Mouse (Mus musculus) frontal cortex, postnatal 14 days (tissue): ENCODE results near the gene Dram1.
A peak's percentile ranks its signal among the peaks of the same experiment; 100 is the strongest.

Source experiments
- DNase-seq, 2 experiments: peaks; one replicate each; pipeline ENCODE4 v3.0.0; 2022; ENCODE audit warnings: low spot score in 2 of 2

The Dram1 gene

GRCm38 (mm10) chr10:88379013-88379885 is at the start of gene Dram1, which contains the start of gene Gnptab:
Gene Dram1, minus strand, starts transcription at chr10:88379080.
Gene Gnptab, plus strand, starts transcription at chr10:88379132.
- peak; percentile 46 to 78 for DNase-seq

GRCm38 (mm10) chr10:88427998-88428397 is 49.1 kb upstream of the Dram1 start:
- DNase-seq: no peak

- no peak for DNase-seq
Observed at GRCm38 (mm10) chr10:88426896-88427295, 48.0 kb upstream of the Dram1 start.

- peak in 1 of 2 experiments; percentile 14 for DNase-seq
Observed at GRCm38 (mm10) chr10:88426158-88426816, 47.4 kb upstream of the Dram1 start.

- DNase-seq: no peak
Observed at GRCm38 (mm10) chr10:88420655-88421435, 42.0 kb upstream of the Dram1 start.

- no peak for DNase-seq
Observed at GRCm38 (mm10) chr10:88420141-88420541, 41.3 kb upstream of the Dram1 start.

- DNase-seq: no peak
Observed at GRCm38 (mm10) chr10:88417686-88418085, 38.8 kb upstream of the Dram1 start.

GRCm38 (mm10) chr10:88412290-88412995 is 33.6 kb upstream of the Dram1 start:
- DNase-seq: no peak

- DNase-seq: no peak
Observed at GRCm38 (mm10) chr10:88409751-88410150, 30.9 kb upstream of the Dram1 start.

- DNase-seq: no peak
Observed at GRCm38 (mm10) chr10:88407875-88408631, 29.2 kb upstream of the Dram1 start.

- DNase-seq: no peak
Observed at GRCm38 (mm10) chr10:88405812-88406211, 26.9 kb upstream of the Dram1 start.

- DNase-seq: no peak
Observed at GRCm38 (mm10) chr10:88404220-88404619, 25.3 kb upstream of the Dram1 start.

GRCm38 (mm10) chr10:88403021-88403420 is 24.1 kb upstream of the Dram1 start:
- DNase-seq: no peak

GRCm38 (mm10) chr10:88399271-88399670 is 20.4 kb upstream of the Dram1 start:
- no peak for DNase-seq

- no peak for DNase-seq
Observed at GRCm38 (mm10) chr10:88398668-88399243, 19.9 kb upstream of the Dram1 start.

- DNase-seq: no peak
Observed at GRCm38 (mm10) chr10:88392181-88392847, 13.4 kb upstream of the Dram1 start.

GRCm38 (mm10) chr10:88391495-88391894 is 12.6 kb upstream of the Dram1 start:
- DNase-seq: no peak

- DNase-seq: no peak
Observed at GRCm38 (mm10) chr10:88390096-88390790, 11.4 kb upstream of the Dram1 start.

GRCm38 (mm10) chr10:88389576-88389975 is 10.7 kb upstream of the Dram1 start:
- DNase-seq: no peak
